Mouse (Mus musculus): Measurements from ENCODE around the gene Elf2. TPM values are rescaled to one million over a fixed set of nuclear protein-coding genes. Genes with fewer than 3 reads are reported as not detected.

Gene Elf2
- polyA plus RNA-seq, 1 experiment, result 87.8 TPM

- Histone ChIP-seq H3K4me1 (ENCODE audit: control insufficient read depth, insufficient read depth, low read length) (no peaks in the 10 kb centered on the region), H3K36me3 (ENCODE audit: control insufficient read depth, insufficient read depth, low read length) (peaks cover 11% of the 10 kb centered on the region), H3K27me3 (ENCODE audit: control insufficient read depth, insufficient read depth, low read length) (no peaks in the 10 kb centered on the region), H3K4me3 (ENCODE audit: control insufficient read depth, low read depth, low read length) (no peak overlapping the region), H3K27ac (ENCODE audit: control insufficient read depth, insufficient read depth, low read depth, low read length) (no peak overlapping the region)
- TF ChIP-seq CTCF (IDR thresholded peaks at IDR 0.05; ENCODE audit: control insufficient read depth, insufficient read depth, insufficient replicate concordance, low read depth, low read length) (no peak), POLR2A (IDR thresholded peaks at IDR 0.05; ENCODE audit: control insufficient read depth, low read depth, low read length) (no peak)
Measured at GRCm38 (mm10) chr3:51254784-51255183, 85.7 kb downstream of the Elf2 start.

- Histone ChIP-seq H3K36me3 (ENCODE audit: control insufficient read depth, insufficient read depth, low read length) (peaks cover 9% of the 10 kb centered on the region), H3K27me3 (ENCODE audit: control insufficient read depth, insufficient read depth, low read length) (no peaks in the 10 kb centered on the region), H3K4me1 (ENCODE audit: control insufficient read depth, insufficient read depth, low read length) (no peaks in the 10 kb centered on the region), H3K27ac (ENCODE audit: control insufficient read depth, insufficient read depth, low read depth, low read length) (no peak overlapping the region), H3K4me3 (ENCODE audit: control insufficient read depth, low read depth, low read length) (no peak overlapping the region)
- TF ChIP-seq POLR2A (IDR thresholded peaks at IDR 0.05; ENCODE audit: control insufficient read depth, low read depth, low read length), result no peak
- TF ChIP-seq CTCF (IDR thresholded peaks at IDR 0.05; ENCODE audit: control insufficient read depth, insufficient read depth, insufficient replicate concordance, low read depth, low read length), result no peak
Measured at GRCm38 (mm10) chr3:51252689-51253402, 87.6 kb downstream of the Elf2 start.

- no peak overlapping the region for H3K27ac ChIP-seq (ENCODE audit: control insufficient read depth, insufficient read depth, low read depth, low read length)
- H3K36me3 ChIP-seq (ENCODE audit: control insufficient read depth, insufficient read depth, low read length), result peaks cover 7% of the 10 kb centered on the region
- H3K27me3 ChIP-seq (ENCODE audit: control insufficient read depth, insufficient read depth, low read length), result no peaks in the 10 kb centered on the region
- no peaks in the 10 kb centered on the region for H3K4me1 ChIP-seq (ENCODE audit: control insufficient read depth, insufficient read depth, low read length)
- H3K4me3 ChIP-seq (ENCODE audit: control insufficient read depth, low read depth, low read length), result no peak overlapping the region
- TF ChIP-seq POLR2A (IDR thresholded peaks at IDR 0.05; ENCODE audit: control insufficient read depth, low read depth, low read length) (no peak), CTCF (IDR thresholded peaks at IDR 0.05; ENCODE audit: control insufficient read depth, insufficient read depth, insufficient replicate concordance, low read depth, low read length) (no peak)
Measured at GRCm38 (mm10) chr3:51252223-51252622, 88.2 kb downstream of the Elf2 start.

- Histone ChIP-seq H3K27ac (ENCODE audit: control insufficient read depth, insufficient read depth, low read depth, low read length) (no peak overlapping the region), H3K4me3 (ENCODE audit: control insufficient read depth, low read depth, low read length) (no peak overlapping the region), H3K36me3 (ENCODE audit: control insufficient read depth, insufficient read depth, low read length) (peaks cover 5% of the 10 kb centered on the region), H3K4me1 (ENCODE audit: control insufficient read depth, insufficient read depth, low read length) (no peaks in the 10 kb centered on the region), H3K27me3 (ENCODE audit: control insufficient read depth, insufficient read depth, low read length) (no peaks in the 10 kb centered on the region)
- no peak for TF ChIP-seq POLR2A (IDR thresholded peaks at IDR 0.05; ENCODE audit: control insufficient read depth, low read depth, low read length)
- TF ChIP-seq CTCF (IDR thresholded peaks at IDR 0.05; ENCODE audit: control insufficient read depth, insufficient read depth, insufficient replicate concordance, low read depth, low read length), result no peak
Measured at GRCm38 (mm10) chr3:51251057-51251456, 89.4 kb downstream of the Elf2 start.

- Histone ChIP-seq H3K27ac (ENCODE audit: control insufficient read depth, insufficient read depth, low read depth, low read length) (no peak overlapping the region), H3K4me3 (ENCODE audit: control insufficient read depth, low read depth, low read length) (no peak overlapping the region), H3K36me3 (ENCODE audit: control insufficient read depth, insufficient read depth, low read length) (peaks cover 5% of the 10 kb centered on the region), H3K27me3 (ENCODE audit: control insufficient read depth, insufficient read depth, low read length) (no peaks in the 10 kb centered on the region), H3K4me1 (ENCODE audit: control insufficient read depth, insufficient read depth, low read length) (no peaks in the 10 kb centered on the region)
- no peak for TF ChIP-seq POLR2A (IDR thresholded peaks at IDR 0.05; ENCODE audit: control insufficient read depth, low read depth, low read length)
- no peak for TF ChIP-seq CTCF (IDR thresholded peaks at IDR 0.05; ENCODE audit: control insufficient read depth, insufficient read depth, insufficient replicate concordance, low read depth, low read length)
Measured at GRCm38 (mm10) chr3:51249866-51250265, 90.6 kb downstream of the Elf2 start.

- H3K36me3 ChIP-seq (ENCODE audit: control insufficient read depth, insufficient read depth, low read length), result peaks cover 5% of the 10 kb centered on the region
- no peaks in the 10 kb centered on the region for H3K27me3 ChIP-seq (ENCODE audit: control insufficient read depth, insufficient read depth, low read length)
- no peak for TF ChIP-seq CTCF (IDR thresholded peaks at IDR 0.05; ENCODE audit: control insufficient read depth, insufficient read depth, insufficient replicate concordance, low read depth, low read length)
- TF ChIP-seq POLR2A (IDR thresholded peaks at IDR 0.05; ENCODE audit: control insufficient read depth, low read depth, low read length), result no peak
- no peak overlapping the region for H3K4me3 ChIP-seq (ENCODE audit: control insufficient read depth, low read depth, low read length)
- no peaks in the 10 kb centered on the region for H3K4me1 ChIP-seq (ENCODE audit: control insufficient read depth, insufficient read depth, low read length)
- no peak overlapping the region for H3K27ac ChIP-seq (ENCODE audit: control insufficient read depth, insufficient read depth, low read depth, low read length)
Measured at GRCm38 (mm10) chr3:51249460-51249859, 91.0 kb downstream of the Elf2 start.

- TF ChIP-seq POLR2A (IDR thresholded peaks at IDR 0.05; ENCODE audit: control insufficient read depth, low read depth, low read length), result no peak
- no peak for TF ChIP-seq CTCF (IDR thresholded peaks at IDR 0.05; ENCODE audit: control insufficient read depth, insufficient read depth, insufficient replicate concordance, low read depth, low read length)
- Histone ChIP-seq H3K4me1 (ENCODE audit: control insufficient read depth, insufficient read depth, low read length) (no peaks in the 10 kb centered on the region), H3K27me3 (ENCODE audit: control insufficient read depth, insufficient read depth, low read length) (no peaks in the 10 kb centered on the region), H3K36me3 (ENCODE audit: control insufficient read depth, insufficient read depth, low read length) (peaks cover 5% of the 10 kb centered on the region), H3K27ac (ENCODE audit: control insufficient read depth, insufficient read depth, low read depth, low read length) (no peak overlapping the region), H3K4me3 (ENCODE audit: control insufficient read depth, low read depth, low read length) (no peak overlapping the region)
Measured at GRCm38 (mm10) chr3:51248600-51248999, 91.9 kb downstream of the Elf2 start.

Data from testis, adult 2 months (tissue).